Mouse (Mus musculus): Measurements from ENCODE around the gene Anapc11. TPM values are rescaled to one million over a fixed set of nuclear protein-coding genes. Genes with fewer than 3 reads are reported as not detected.
"Not testable (repeated sequence)": the region's sequence is repeated elsewhere in the genome, so short reads cannot be mapped to it uniquely, and the experiment has no call there.

The Anapc11 gene
- polyA plus RNA-seq, 1 experiment from 2014 or later, result 244 TPM

DNA sequence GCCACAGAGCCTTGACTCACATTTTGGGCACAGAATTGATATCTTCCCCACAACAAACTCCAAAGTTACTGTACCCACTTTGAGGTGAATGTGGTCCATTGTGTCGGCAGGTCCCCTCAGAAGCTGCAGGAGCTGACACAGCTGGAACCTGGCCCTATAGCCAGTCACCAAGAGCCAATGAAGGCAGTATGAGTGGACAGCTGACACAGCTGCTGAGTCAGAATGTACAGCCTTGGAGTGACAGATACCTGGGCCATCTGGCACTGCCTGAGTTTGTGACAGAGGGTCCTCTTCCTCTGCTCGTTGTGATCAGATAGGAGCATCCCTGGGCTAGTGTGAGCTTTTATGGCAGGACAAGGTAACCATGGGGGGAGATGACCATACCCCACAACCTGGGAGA is 43.0 kb upstream of the Anapc11 start:
- Histone ChIP-seq H3K36me3 (ENCODE audit: control insufficient read depth, insufficient read depth, low read length) (peaks cover 13% of the 10 kb centered on the region), H3K9me3 (ENCODE audit: control insufficient read depth, low read length) (peaks cover 3% of the 10 kb centered on the region; the same call in 1 of the 2 replicates), H3K27ac (ENCODE audit: low read depth) (no peak overlapping the region), H3K9ac (ENCODE audit: low read length) (no peak overlapping the region), H3K4me3 (ENCODE audit: low read depth, low read length) (no peak overlapping the region), H3K4me2 (ENCODE audit: low read length) (no peak overlapping the region), H3K27me3 (replicated peaks; ENCODE audit: control insufficient read depth, insufficient read depth, low read length) (no peaks in the 10 kb centered on the region), H3K4me1 (replicated peaks; ENCODE audit: control insufficient read depth, insufficient read depth, low read length) (peaks cover 1% of the 10 kb centered on the region)
- WGBS, result 70% methylated on average over 2 of the region's 2 CpGs
- DNase-seq (ENCODE audit: low spot score), result no peak
- ATAC-seq (replicated peaks; ENCODE audit: low FRiP score, low TSS enrichment, low read depth), result no peak

DNA sequence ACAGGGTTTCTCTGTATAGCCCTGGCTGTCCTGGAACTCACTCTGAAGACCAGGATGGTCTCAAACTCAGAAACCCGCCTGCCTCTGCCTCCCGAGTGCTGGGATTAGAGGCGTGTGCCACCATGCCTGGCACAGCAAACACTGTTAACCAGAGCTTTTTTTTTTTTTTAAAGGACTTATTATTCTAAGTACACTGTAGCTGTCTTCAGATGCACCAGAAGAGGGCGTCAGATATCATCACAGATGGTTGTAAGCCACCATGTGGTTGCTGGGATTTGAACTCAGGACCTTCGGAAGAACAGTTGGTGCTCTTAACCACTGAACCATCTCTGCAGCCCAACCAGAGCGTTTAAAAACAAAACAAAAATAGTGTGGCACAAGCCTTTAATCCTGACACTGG is 39.4 kb upstream of the Anapc11 start:
- not testable (repeated sequence) for H3K9ac ChIP-seq (ENCODE audit: low read length); H3K9me3 ChIP-seq (ENCODE audit: control insufficient read depth, low read length); H3K4me1 ChIP-seq (replicated peaks; ENCODE audit: control insufficient read depth, insufficient read depth, low read length); H3K4me2 ChIP-seq (ENCODE audit: low read length); H3K27me3 ChIP-seq (replicated peaks; ENCODE audit: control insufficient read depth, insufficient read depth, low read length); DNase-seq (ENCODE audit: low spot score); H3K27ac ChIP-seq (ENCODE audit: low read depth); H3K4me3 ChIP-seq (ENCODE audit: low read depth, low read length); ATAC-seq (replicated peaks; ENCODE audit: low FRiP score, low TSS enrichment, low read depth)
- H3K36me3 ChIP-seq (ENCODE audit: control insufficient read depth, insufficient read depth, low read length), result peaks cover 49% of the 10 kb centered on the region
- WGBS, result 85% methylated on average over 6 of the region's 6 CpGs

DNA sequence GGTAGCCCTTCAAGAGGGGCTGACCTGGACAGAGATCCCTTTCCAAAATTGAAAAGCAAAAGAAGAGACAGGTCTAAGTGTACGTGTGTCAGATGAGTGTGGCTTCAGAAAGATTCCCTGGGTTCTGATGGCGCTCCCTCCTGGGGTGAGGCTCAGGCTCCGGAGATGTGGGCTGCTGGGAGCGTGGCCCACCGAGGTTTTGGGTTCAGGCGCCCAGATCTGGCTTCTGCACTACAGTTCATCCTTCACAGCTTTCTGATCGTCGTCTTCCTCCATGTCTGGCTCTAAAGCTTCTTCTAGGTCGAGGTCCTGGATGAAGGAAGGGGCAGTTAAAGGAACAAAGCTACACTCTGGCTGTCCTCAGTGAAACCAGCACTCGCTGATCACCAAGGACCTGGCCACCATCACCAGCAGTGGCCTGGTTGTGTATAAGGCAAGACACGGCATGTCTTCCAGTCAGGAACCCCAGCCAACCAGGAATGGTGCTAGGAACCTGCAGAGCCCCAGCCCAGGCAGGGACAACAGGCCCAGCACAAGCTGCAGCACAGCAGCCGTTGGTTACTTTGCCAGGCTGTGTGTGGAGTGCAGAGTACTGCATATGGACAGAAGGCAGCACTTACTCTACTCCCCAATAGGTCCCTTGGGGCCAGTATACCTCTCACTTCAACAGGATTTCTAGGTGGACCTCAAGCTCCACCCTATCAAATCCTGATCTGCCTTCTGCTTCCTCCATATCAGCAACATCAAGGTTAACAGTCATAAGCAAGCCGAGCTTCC is 37.1 kb upstream of the Anapc11 start:
- no peak overlapping the region for H3K9ac ChIP-seq (ENCODE audit: low read length)
- no peaks in the 10 kb centered on the region for H3K27me3 ChIP-seq (replicated peaks; ENCODE audit: control insufficient read depth, insufficient read depth, low read length)
- H3K4me2 ChIP-seq (ENCODE audit: low read length), result no peak overlapping the region
- H3K4me1 ChIP-seq (replicated peaks; ENCODE audit: control insufficient read depth, insufficient read depth, low read length), result no peaks in the 10 kb centered on the region
- no peak for DNase-seq (ENCODE audit: low spot score)
- no peak overlapping the region for H3K4me3 ChIP-seq (ENCODE audit: low read depth, low read length)
- WGBS, result 90% methylated on average over 13 of the region's 13 CpGs
- H3K27ac ChIP-seq (ENCODE audit: low read depth), result no peak overlapping the region
- no peak for ATAC-seq (replicated peaks; ENCODE audit: low FRiP score, low TSS enrichment, low read depth)
- H3K9me3 ChIP-seq (ENCODE audit: control insufficient read depth, low read length), result peaks cover 3% of the 10 kb centered on the region; the same call in 1 of the 2 replicates
- H3K36me3 ChIP-seq (ENCODE audit: control insufficient read depth, insufficient read depth, low read length), result peaks cover 72% of the 10 kb centered on the region

DNA sequence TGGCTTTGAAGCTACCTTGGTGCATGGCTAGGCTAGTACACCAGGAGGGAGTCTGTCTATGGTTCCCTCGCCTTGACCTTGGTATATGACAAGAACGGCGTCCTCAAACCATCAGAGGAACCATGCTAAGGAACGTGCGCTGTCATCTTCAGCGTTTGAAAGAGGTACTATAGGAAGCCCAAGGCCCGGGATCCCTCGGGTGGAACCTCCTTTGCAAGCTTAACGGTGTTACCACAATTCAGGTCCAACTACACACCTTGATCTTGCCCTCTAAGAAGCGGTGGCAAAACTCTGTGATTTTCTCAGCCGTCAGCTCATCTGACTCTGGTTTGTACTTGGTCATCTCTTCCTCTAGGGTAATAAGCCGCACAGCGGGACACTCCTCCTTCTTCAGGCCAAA is 35.3 kb upstream of the Anapc11 start:
- H3K4me3 ChIP-seq (ENCODE audit: low read depth, low read length), result no peak overlapping the region
- no peak overlapping the region for H3K9ac ChIP-seq (ENCODE audit: low read length)
- no peak for DNase-seq (ENCODE audit: low spot score)
- WGBS, result 94% methylated on average over 13 of the region's 13 CpGs
- H3K4me2 ChIP-seq (ENCODE audit: low read length), result no peak overlapping the region
- H3K36me3 ChIP-seq (ENCODE audit: control insufficient read depth, insufficient read depth, low read length), result peaks cover 90% of the 10 kb centered on the region
- no peak overlapping the region for H3K27ac ChIP-seq (ENCODE audit: low read depth)
- no peak for ATAC-seq (replicated peaks; ENCODE audit: low FRiP score, low TSS enrichment, low read depth)
- no peaks in the 10 kb centered on the region for H3K9me3 ChIP-seq (ENCODE audit: control insufficient read depth, low read length)
- no peaks in the 10 kb centered on the region for H3K27me3 ChIP-seq (replicated peaks; ENCODE audit: control insufficient read depth, insufficient read depth, low read length)
- H3K4me1 ChIP-seq (replicated peaks; ENCODE audit: control insufficient read depth, insufficient read depth, low read length), result no peaks in the 10 kb centered on the region

GRCm38 (mm10) chr11:120565114-120565513 is 33.1 kb upstream of the Anapc11 start:
- WGBS, result 89% methylated on average over 9 of the region's 9 CpGs
- H3K4me1 ChIP-seq (replicated peaks; ENCODE audit: control insufficient read depth, insufficient read depth, low read length), result no peaks in the 10 kb centered on the region

DNA sequence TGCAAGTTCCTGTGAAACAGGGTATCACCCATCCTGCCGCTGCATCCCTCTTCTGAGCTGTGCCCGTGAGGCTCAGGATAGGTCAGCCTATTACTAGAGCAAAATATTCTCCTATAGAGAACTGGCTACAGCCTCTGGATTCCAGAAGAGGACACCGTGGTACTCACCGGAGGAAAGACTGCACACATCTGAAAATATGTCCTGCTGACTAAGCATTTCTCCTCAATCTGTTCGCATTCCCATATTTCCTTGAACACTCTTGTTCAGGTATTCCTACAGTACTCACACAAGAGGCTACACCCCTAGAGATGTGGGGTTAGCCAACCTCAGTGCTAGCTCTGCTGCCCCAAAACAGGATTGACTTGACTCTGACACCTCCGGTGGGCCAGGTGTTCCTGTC is 29.9 kb upstream of the Anapc11 start:
- no peak for ATAC-seq (replicated peaks; ENCODE audit: low FRiP score, low TSS enrichment, low read depth)
- Histone ChIP-seq H3K4me2 (ENCODE audit: low read length) (no peak overlapping the region), H3K27ac (ENCODE audit: low read depth) (no peak overlapping the region), H3K27me3 (replicated peaks; ENCODE audit: control insufficient read depth, insufficient read depth, low read length) (no peaks in the 10 kb centered on the region), H3K9ac (ENCODE audit: low read length) (no peak overlapping the region), H3K9me3 (ENCODE audit: control insufficient read depth, low read length) (no peaks in the 10 kb centered on the region), H3K4me1 (replicated peaks; ENCODE audit: control insufficient read depth, insufficient read depth, low read length) (peaks cover 9% of the 10 kb centered on the region), H3K4me3 (ENCODE audit: low read depth, low read length) (no peak overlapping the region), H3K36me3 (ENCODE audit: control insufficient read depth, insufficient read depth, low read length) (peaks cover 75% of the 10 kb centered on the region)
- 88% methylated on average over 6 of the region's 6 CpGs for WGBS
- DNase-seq (ENCODE audit: low spot score), result no peak

More at GRCm38 (mm10) chr11:120565114-120565513, 33.1 kb upstream of the Anapc11 start:
- no peak overlapping the region for H3K9ac ChIP-seq (ENCODE audit: low read length)
- DNase-seq (ENCODE audit: low spot score), result no peak
- H3K4me2 ChIP-seq (ENCODE audit: low read length), result no peak overlapping the region
- H3K27ac ChIP-seq (ENCODE audit: low read depth), result no peak overlapping the region
- no peaks in the 10 kb centered on the region for H3K27me3 ChIP-seq (replicated peaks; ENCODE audit: control insufficient read depth, insufficient read depth, low read length)
- no peak overlapping the region for H3K4me3 ChIP-seq (ENCODE audit: low read depth, low read length)
- no peaks in the 10 kb centered on the region for H3K9me3 ChIP-seq (ENCODE audit: control insufficient read depth, low read length)
- ATAC-seq (replicated peaks; ENCODE audit: low FRiP score, low TSS enrichment, low read depth), result no peak
- H3K36me3 ChIP-seq (ENCODE audit: control insufficient read depth, insufficient read depth, low read length), result peaks cover 93% of the 10 kb centered on the region

DNA sequence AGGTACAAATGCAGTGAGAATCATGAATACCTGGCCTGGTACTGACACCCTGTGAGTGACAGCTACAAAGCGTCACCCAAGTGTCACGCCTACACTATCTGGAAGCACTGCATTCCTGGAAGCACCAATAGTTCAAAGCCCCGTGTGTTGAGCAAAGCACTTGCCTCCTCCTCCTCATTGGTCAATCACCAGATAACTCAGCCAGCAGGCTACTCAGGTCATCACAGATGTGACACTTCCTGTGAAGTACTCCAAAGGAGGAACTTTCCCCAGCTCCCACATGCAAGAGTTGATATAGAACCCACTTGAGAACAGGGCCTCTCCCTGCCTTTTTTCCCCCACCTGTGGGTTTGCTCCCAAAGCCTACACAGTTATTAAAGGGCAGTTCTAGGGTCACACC is 27.1 kb upstream of the Anapc11 start:
- H3K4me3 ChIP-seq (ENCODE audit: low read depth, low read length), result peak overlapping the region; percentile 98
- no peak for ATAC-seq (replicated peaks; ENCODE audit: low FRiP score, low TSS enrichment, low read depth)
- peak overlapping the region; percentile 81 for H3K4me2 ChIP-seq (ENCODE audit: low read length)
- H3K36me3 ChIP-seq (ENCODE audit: control insufficient read depth, insufficient read depth, low read length), result peaks cover 47% of the 10 kb centered on the region
- 76% methylated on average over 3 of the region's 3 CpGs for WGBS
- H3K9me3 ChIP-seq (ENCODE audit: control insufficient read depth, low read length), result no peaks in the 10 kb centered on the region
- H3K9ac ChIP-seq (ENCODE audit: low read length), result peak overlapping the region; percentile 94; the same call in 1 of the 2 replicates
- H3K27me3 ChIP-seq (replicated peaks; ENCODE audit: control insufficient read depth, insufficient read depth, low read length), result no peaks in the 10 kb centered on the region
- H3K27ac ChIP-seq (ENCODE audit: low read depth), result no peak overlapping the region
- H3K4me1 ChIP-seq (replicated peaks; ENCODE audit: control insufficient read depth, insufficient read depth, low read length), result peaks cover 15% of the 10 kb centered on the region
- DNase-seq (ENCODE audit: low spot score), result no peak

- peak overlapping the region; percentile 95 for H3K27ac ChIP-seq (ENCODE audit: low read depth)
- peak overlapping the region; percentile 81 for H3K4me2 ChIP-seq (ENCODE audit: low read length)
- WGBS, result 7% methylated on average over 11 of the region's 11 CpGs
- no peak for DNase-seq (ENCODE audit: low spot score)
- peak overlapping the region; percentile 94 for H3K9ac ChIP-seq (ENCODE audit: low read length)
- ATAC-seq (replicated peaks; ENCODE audit: low FRiP score, low TSS enrichment, low read depth), result no peak
- peak overlapping the region; percentile 98 for H3K4me3 ChIP-seq (ENCODE audit: low read depth, low read length)
- H3K27me3 ChIP-seq (replicated peaks; ENCODE audit: control insufficient read depth, insufficient read depth, low read length), result no peaks in the 10 kb centered on the region
- no peaks in the 10 kb centered on the region for H3K9me3 ChIP-seq (ENCODE audit: control insufficient read depth, low read length)
- peaks cover 42% of the 10 kb centered on the region for H3K36me3 ChIP-seq (ENCODE audit: control insufficient read depth, insufficient read depth, low read length)
- peaks cover 15% of the 10 kb centered on the region for H3K4me1 ChIP-seq (replicated peaks; ENCODE audit: control insufficient read depth, insufficient read depth, low read length)
These were observed 26.3 kb upstream of the Anapc11 start for GRCm38 (mm10) chr11:120571754-120572416.

All from intestine, embryonic 14.5 days (tissue).